Mouse (Mus musculus): ENCODE measurements around the gene Rfx4.

GRCm38 (mm10) chr10:84790323-84790722 lies 34.5 kb downstream of the Rfx4 start:
- no peak for TF ChIP-seq CTCF (IDR thresholded peaks at IDR 0.05; ENCODE audit: low read depth, low read length)
- no peak for TF ChIP-seq POLR2A (IDR thresholded peaks at IDR 0.05; ENCODE audit: extremely low read depth, insufficient read depth, low read length)

Measured in liver, adult 2 months (tissue).